Mouse (Mus musculus) lung, adult 2 months (tissue): ENCODE measurements around the gene Baiap2. TPM values are rescaled to one million over a fixed set of nuclear protein-coding genes. Genes with fewer than 3 reads are reported as not detected.

Experiments used
- DNase-seq: peaks from one replicate; pipeline ENCODE4 v3.0.0; 2022
- H3K4me1 ChIP-seq: fragments of 200-500 bp; 2 replicates; pipeline ENCODE4 v1.6.1; 2011; ENCODE audit warnings: low read length; ENCODE audit not compliant: control insufficient read depth, insufficient read depth
- H3K4me3 ChIP-seq: fragments of 200-500 bp; replicated peaks from 2 replicates; pipeline ENCODE3; 2011; ENCODE audit warnings: low read depth, mild to moderate bottlenecking, control low read depth, low read length; ENCODE audit errors: extremely low read depth
- CTCF ChIP-seq: fragments of 200-500 bp; IDR thresholded peaks from 2 replicates; pipeline ENCODE4 v1.5.1; 2011; ENCODE audit warnings: mild to moderate bottlenecking, low read length, control low read depth; ENCODE audit not compliant: insufficient read depth
- POLR2A ChIP-seq: fragments of 200-500 bp; IDR thresholded peaks from 2 replicates; pipeline ENCODE4 v1.6.1; 2011; ENCODE audit warnings: low read depth, mild to moderate bottlenecking, control low read depth, low read length, borderline replicate concordance; ENCODE audit errors: extremely low read depth
- WGBS: fragments of 180-500 bp; shearing (Covaris S2); methylation state at CpG from one replicate; pipeline ENCODE4 v1.1.7; 2018; 5-methylcytosine and 5-hydroxymethylcytosine counted together
- polyA plus RNA-seq: library from polyadenylated mRNA; depleted of rRNA; stranded (reverse); fragments of >200 nt; gene quantifications from 2 replicates; pipeline ENCODE4 v1.2.3, GENCODE M21; 2012; rRNA removed

Gene Baiap2
- polyA plus RNA-seq, 1 experiment: 83.7 TPM

DNA sequence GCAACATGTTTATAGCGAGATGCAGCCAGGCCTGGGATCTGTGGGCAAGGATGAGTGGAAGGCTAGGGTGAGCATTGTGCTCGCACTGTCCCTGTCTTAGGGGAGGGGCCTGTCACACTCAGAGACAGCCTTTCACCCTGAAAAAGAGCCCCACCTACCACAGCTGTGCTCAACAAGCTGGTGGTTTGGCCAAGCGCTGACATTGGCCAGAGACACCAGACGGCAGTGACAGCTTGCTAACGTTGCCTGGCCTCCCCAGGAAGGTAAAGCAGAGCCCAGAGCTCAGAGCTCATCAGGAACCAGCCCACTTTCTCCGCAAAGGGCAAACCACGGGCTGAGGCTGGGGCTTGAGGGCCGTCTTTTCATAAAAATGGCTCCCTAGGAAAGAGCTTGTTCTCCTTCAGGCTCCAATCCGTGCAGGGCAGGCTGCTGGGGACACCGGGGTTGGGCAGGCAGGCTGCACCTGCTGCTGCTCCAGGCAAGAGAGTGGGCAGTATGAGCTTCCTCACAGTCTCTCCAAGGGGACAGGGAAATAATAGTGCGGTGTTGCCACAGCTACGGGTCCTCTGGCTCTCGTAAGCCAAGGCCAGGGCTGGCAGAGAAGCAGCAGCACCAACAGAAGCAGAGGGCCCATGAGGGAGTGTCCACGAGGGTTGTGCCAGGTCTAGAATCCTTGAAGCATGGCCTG lies 108.7 kb downstream of the Baiap2 start:
- no peak for TF ChIP-seq POLR2A
- TF ChIP-seq CTCF: no peak
- H3K4me3 ChIP-seq: no peak overlapping the region
- 58% methylated on average over 14 of the region's 14 CpGs for WGBS
- peaks cover 3% of the 10 kb centered on the region; the same call in 1 of the 2 replicates for H3K4me1 ChIP-seq
- no peak for DNase-seq

DNA sequence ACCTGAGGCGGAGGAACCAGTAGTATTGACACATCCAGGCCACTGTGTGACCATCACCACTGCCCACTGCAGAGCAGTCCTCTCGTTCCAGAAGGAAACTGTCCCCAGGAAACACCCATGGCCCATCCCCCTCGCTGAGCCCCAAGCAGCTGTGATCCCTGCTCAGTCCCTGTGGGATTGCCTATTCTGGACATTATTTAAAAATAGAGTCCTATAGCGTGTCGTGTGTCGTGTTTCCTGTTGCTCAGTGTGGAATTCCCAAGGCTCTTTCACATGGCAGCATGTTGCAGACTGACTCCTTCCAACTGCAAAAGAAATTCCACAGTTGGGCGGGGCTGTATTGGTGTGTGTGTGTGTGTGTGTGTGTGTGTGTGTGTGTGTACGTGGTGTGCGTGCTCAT lies 109.7 kb downstream of the Baiap2 start:
- Histone ChIP-seq H3K4me1 (peaks cover 3% of the 10 kb centered on the region; the same call in 1 of the 2 replicates), H3K4me3 (no peak overlapping the region)
- TF ChIP-seq POLR2A: no peak
- no peak for TF ChIP-seq CTCF
- DNase-seq: no peak
- WGBS: 48% methylated on average over 9 of the region's 9 CpGs

DNA sequence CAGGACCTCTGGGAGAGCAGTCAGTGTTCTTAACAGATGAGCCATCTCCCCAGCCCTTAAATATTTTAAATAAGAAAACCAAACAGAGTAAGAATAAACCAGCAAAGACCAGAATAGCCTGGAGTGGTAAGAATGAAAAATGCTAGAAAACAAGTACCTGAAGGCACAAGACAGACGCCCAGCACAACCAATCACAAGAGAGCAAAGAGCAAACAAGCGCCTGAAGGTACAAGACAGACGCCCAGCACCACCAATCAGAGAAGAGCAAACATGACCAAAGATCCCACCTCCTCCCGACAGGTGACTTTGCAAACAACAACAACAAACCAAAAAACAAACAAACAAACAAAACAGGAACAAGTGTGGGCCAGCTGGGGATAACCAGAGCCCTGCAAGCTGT lies 111.3 kb downstream of the Baiap2 start:
- Histone ChIP-seq H3K4me3 (no peak overlapping the region), H3K4me1 (no peaks in the 10 kb centered on the region)
- DNase-seq: no peak
- 87% methylated on average over 4 of the region's 4 CpGs for WGBS
- TF ChIP-seq CTCF: no peak
- no peak for TF ChIP-seq POLR2A

DNA sequence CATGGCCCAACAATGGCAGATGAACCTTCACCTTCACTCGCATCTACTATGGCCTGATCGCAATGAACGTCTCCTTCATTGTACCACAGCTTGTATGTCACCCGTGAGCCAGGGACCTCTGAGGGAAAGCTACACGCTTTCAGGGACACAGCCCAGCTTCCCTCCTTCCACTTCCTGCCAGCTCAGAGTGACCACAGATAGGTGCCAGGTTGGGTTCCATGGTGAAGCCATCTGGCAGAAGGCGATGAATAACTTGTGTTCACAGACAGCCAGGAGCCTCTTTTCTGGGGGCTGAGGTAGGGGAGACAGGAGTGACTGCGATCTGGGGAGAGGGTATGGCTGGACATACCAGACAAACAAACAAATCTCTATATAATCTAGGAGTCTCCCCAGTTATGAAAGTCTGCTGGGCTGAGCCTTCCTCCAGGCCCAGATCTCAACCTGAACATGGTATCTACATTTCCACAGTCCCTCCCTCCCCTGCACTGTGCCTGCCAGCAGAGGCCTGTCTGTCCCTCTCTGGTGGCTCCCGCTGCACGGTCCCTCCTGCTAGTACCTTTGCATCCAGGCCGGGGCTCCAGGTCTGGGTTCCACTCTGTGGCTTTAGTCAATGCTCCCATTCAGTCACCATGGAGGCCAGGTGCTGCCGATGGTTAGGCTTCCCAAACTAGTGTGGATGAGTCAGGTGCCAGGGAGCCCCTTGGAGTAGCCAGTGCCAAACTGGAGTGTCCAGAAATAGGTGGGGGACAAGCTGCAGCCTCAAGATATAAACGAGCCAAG lies 113.6 kb downstream of the Baiap2 start:
- no peak for DNase-seq
- 84% methylated on average over 12 of the region's 12 CpGs for WGBS
- no peak for TF ChIP-seq CTCF
- TF ChIP-seq POLR2A: no peak
- H3K4me1 ChIP-seq: no peaks in the 10 kb centered on the region
- no peak overlapping the region for H3K4me3 ChIP-seq

Other genes with a start within 250 kb of the Baiap2 start
- 50.2 and 51.0 TPM in 2 replicates for gene Chmp6, start 29.3 kb upstream of the Baiap2 start, polyA plus RNA-seq
- 28.9 and 38.7 TPM in 2 replicates for gene Aatk, start 104.4 kb downstream of the Baiap2 start, polyA plus RNA-seq
- gene Cep131, start 144.1 kb downstream of the Baiap2 start, polyA plus RNA-seq: 8.5 and 9.2 TPM in 2 replicates
- 29.7 and 32.3 TPM in 2 replicates for gene Tepsin, start 156.0 kb downstream of the Baiap2 start, polyA plus RNA-seq
- gene Ndufaf8, start 156.2 kb downstream of the Baiap2 start, polyA plus RNA-seq: 41.3 and 54.8 TPM in 2 replicates
- gene Slc38a10, start 208.6 kb downstream of the Baiap2 start, polyA plus RNA-seq: 132 and 170 TPM in 2 replicates